Mouse (Mus musculus) cortical plate, adult 2 months (tissue): Measurements from ENCODE around the gene Slc26a3. TPM values are rescaled to one million over a fixed set of nuclear protein-coding genes. Genes with fewer than 3 reads are reported as not detected.
"Not testable (repeated sequence)": the region's sequence is repeated elsewhere in the genome, so short reads cannot be mapped to it uniquely, and the experiment has no call there.

Experiments used
- H3K27ac ChIP-seq: fragments of 200-500 bp; 2 replicates; pipeline ENCODE4 v1.5.1; 2012; ENCODE audit warnings: low read length, control low read depth, inconsistent platforms; ENCODE audit not compliant: insufficient read depth
- H3K4me1 ChIP-seq: fragments of 200-500 bp; 2 replicates; pipeline ENCODE4 v1.6.1; 2011; ENCODE audit warnings: low read length; ENCODE audit not compliant: control insufficient read depth, insufficient read depth
- H3K4me3 ChIP-seq: fragments of 200-500 bp; 2 replicates; pipeline ENCODE4 v1.5.1; 2011; ENCODE audit warnings: mild to moderate bottlenecking, low read length, control low read depth; ENCODE audit not compliant: insufficient read depth
- CTCF ChIP-seq: fragments of 200-500 bp; IDR thresholded peaks from 2 replicates; pipeline ENCODE4 v1.5.1; 2011; ENCODE audit warnings: mild to moderate bottlenecking, control low read depth, low read length; ENCODE audit not compliant: insufficient read depth; ENCODE audit errors: extremely low read depth
- POLR2A ChIP-seq: fragments of 200-500 bp; IDR thresholded peaks from 2 replicates; pipeline ENCODE4 v1.6.1; 2011; ENCODE audit warnings: mild to moderate bottlenecking, low read length, control low read depth; ENCODE audit not compliant: insufficient read depth; ENCODE audit errors: extremely low read depth
- polyA plus RNA-seq: library from polyadenylated mRNA; depleted of rRNA; stranded (reverse); fragments of >200 nt; gene quantifications from 2 replicates; pipeline ENCODE4 v1.2.3, GENCODE M21; 2012

The Slc26a3 gene
- polyA plus RNA-seq, 1 experiment = 0.06 TPM

- no peak overlapping the region for H3K4me3 ChIP-seq
- no peaks in the 10 kb centered on the region for H3K4me1 ChIP-seq
- no peak for TF ChIP-seq CTCF
- TF ChIP-seq POLR2A = no peak
- no peak overlapping the region for H3K27ac ChIP-seq
Observed at GRCm38 (mm10) chr12:31461371-31461770, 70.7 kb downstream of the Slc26a3 start.

GRCm38 (mm10) chr12:31462615-31463014 is 71.9 kb downstream of the Slc26a3 start:
- Histone ChIP-seq H3K4me1 (no peaks in the 10 kb centered on the region), H3K4me3 (no peak overlapping the region), H3K27ac (no peak overlapping the region)
- TF ChIP-seq CTCF (no peak), POLR2A (no peak)

- not testable (repeated sequence) for H3K4me3 ChIP-seq, H3K27ac ChIP-seq, H3K4me1 ChIP-seq
Observed at GRCm38 (mm10) chr12:31478182-31478581, 87.5 kb downstream of the Slc26a3 start.

- Histone ChIP-seq H3K27ac (no peak overlapping the region), H3K4me3 (no peak overlapping the region), H3K4me1 (no peaks in the 10 kb centered on the region)
- TF ChIP-seq CTCF = no peak
- TF ChIP-seq POLR2A = no peak
Observed at GRCm38 (mm10) chr12:31486431-31486830, 95.8 kb downstream of the Slc26a3 start.

GRCm38 (mm10) chr12:31498936-31499313 is 108.3 kb downstream of the Slc26a3 start:
- H3K27ac ChIP-seq = 0 out of 2 replicates have a peak overlapping the region, but pooled peaks have one; percentile 70
- peaks cover 4% of the 10 kb centered on the region for H3K4me1 ChIP-seq
- no peak for TF ChIP-seq CTCF
- peak overlapping the region; percentile 66 for H3K4me3 ChIP-seq

GRCm38 (mm10) chr12:31499314-31500131 is 108.9 kb downstream of the Slc26a3 start, which contains the start of gene Cbll1:
TSS of gene Cbll1 (minus strand) at chr12:31499616.
- peak; percentile 85 for TF ChIP-seq POLR2A
- no peak for TF ChIP-seq CTCF
- Histone ChIP-seq H3K27ac (peak within 1 kb of the TSS; percentile 97), H3K4me1 (peaks cover 4% of the 10 kb centered on the region), H3K4me3 (peak within 1 kb of the TSS; percentile 66)

- Histone ChIP-seq H3K4me1 (peaks cover 4% of the 10 kb centered on the region), H3K4me3 (peak overlapping the region; percentile 66), H3K27ac (peak overlapping the region; percentile 9; the same call in 1 of the 2 replicates)
- TF ChIP-seq POLR2A (no peak), CTCF (no peak)
Observed at GRCm38 (mm10) chr12:31500196-31500595, 109.5 kb downstream of the Slc26a3 start.

- no peak overlapping the region for H3K27ac ChIP-seq
- no peak for TF ChIP-seq POLR2A
- H3K4me3 ChIP-seq = no peak overlapping the region
- peaks cover 4% of the 10 kb centered on the region for H3K4me1 ChIP-seq
Observed at GRCm38 (mm10) chr12:31501266-31501665, 110.6 kb downstream of the Slc26a3 start.

GRCm38 (mm10) chr12:31503211-31503610 is 112.5 kb downstream of the Slc26a3 start:
- H3K4me1 ChIP-seq = peaks cover 4% of the 10 kb centered on the region
- no peak overlapping the region for H3K4me3 ChIP-seq
- TF ChIP-seq POLR2A (no peak), CTCF (0 out of 2 replicates have a peak, but pooled peaks have one; percentile 4)
- H3K27ac ChIP-seq = no peak overlapping the region

- H3K4me1 ChIP-seq = no peaks in the 10 kb centered on the region; the same call in 1 of the 2 replicates
- H3K4me3 ChIP-seq = no peak overlapping the region
- no peak for TF ChIP-seq POLR2A
- no peak for TF ChIP-seq CTCF
- no peak overlapping the region for H3K27ac ChIP-seq
Observed at GRCm38 (mm10) chr12:31507718-31508364, 117.2 kb downstream of the Slc26a3 start.
